Mouse (Mus musculus) T-helper 1 cell (primary cell): Measurements from ENCODE around the gene Hmox2.

ENCODE experiments used
- in situ Hi-C: fragments of 300-600 bp; cut with MboI, MseI; formaldehyde crosslinking; loops from one replicate; pipeline ENCODE4 v1.15.1; 2025; ENCODE audit warnings: high pct_unique_total_duplicates

Hmox2 gene

DNA sequence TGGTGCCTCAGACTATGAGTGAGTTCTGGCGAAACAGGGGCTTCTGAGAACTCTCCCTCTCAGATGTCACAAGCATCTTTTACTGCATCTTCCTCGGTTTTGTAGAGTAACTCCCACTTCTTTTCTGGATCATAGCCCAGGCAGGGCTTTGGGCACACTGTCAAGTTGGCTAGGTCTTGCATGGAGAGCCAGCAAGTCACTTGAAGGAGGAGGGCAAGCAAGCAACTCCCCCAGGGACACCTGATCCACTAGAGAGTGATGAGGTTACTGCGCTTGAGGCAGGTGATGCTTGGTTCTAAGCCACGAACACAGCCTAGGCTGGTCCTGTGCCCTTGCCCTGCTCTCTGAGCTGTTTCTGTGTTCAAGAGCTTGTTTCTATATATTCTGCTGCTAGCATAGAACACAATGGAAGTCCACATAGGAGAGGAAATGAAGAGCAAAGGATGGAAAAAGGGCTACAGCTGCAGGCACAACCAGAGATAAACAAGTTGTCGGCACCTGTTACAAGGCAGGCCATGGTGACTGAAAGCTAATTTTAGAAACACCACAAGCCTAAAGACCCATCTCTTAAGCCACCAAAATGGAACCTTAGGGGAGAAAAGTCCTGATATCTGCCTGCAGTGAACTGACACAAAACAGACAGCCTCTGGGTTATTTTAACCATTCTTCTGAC, 55.5 kb downstream of the Hmox2 start:
- in situ Hi-C loops = loop anchor here (10.0 kb wide), 1 partner anchor 363 kb away; the partner anchor contains the start of gene Sec14l5

DNA sequence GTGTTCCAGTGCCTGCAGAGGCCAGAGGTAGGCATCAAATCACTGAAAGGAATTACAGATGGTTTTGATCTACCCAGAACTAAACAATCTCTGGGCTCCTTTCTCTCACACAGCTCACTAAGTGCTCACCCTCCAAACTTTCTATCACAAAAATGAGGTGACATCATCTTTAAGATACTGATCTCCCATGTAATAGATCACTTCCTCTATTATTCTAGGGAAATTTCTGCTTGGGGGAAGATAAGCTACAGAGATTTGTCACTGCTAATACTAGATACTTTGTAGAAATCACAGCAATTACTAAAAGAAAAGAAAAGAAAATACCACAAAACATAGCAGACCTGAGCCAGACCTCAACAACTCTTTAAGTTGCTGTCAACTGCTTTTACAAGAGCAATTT, 56.4 kb downstream of the Hmox2 start:
- in situ Hi-C loops = loop anchor here (10.0 kb wide), 1 partner anchor 362 kb away; the partner anchor contains the start of gene Sec14l5

GRCm38 (mm10) chr16:4785706-4786105, 59.5 kb downstream of the Hmox2 start:
- in situ Hi-C loops = loop anchor here (5.0 to 10.0 kb wide), 3 partner anchors 97 to 359 kb away; partner anchors contain the start of genes Sec14l5 and Ubald1

DNA sequence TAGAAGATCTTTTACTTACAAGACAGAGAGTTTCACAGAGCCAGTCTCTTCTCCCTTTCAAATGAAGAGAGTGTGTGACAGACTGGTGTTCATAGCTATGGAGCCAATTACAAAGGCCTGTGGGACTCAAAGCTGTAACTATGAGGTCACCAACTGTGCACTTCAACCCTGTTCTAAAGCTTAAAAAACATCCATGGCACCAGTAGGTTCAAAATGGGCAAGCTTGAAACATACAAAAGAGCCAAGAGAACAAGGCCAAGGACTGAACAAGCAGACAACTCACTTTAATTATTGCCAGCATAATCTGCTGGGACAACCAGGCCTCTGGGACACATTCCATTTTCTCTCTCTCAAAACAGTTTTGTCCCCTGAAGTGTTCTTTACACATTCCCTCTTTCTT, 62.0 kb downstream of the Hmox2 start:
- in situ Hi-C loops = loop anchor here (5.0 to 10.0 kb wide), 3 partner anchors 94 to 357 kb away; partner anchors contain the start of genes Sec14l5 and Ubald1

- in situ Hi-C loops = loop anchor here (5.0 to 10.0 kb wide), 3 partner anchors 93 to 355 kb away; partner anchors contain the start of genes Sec14l5 and Ubald1
Measured at GRCm38 (mm10) chr16:4789311-4789768, 63.2 kb downstream of the Hmox2 start.

- in situ Hi-C loops = loop anchor here (5.0 to 10.0 kb wide), 3 partner anchors 92 to 355 kb away; partner anchors contain the start of genes Sec14l5 and Ubald1
Measured at GRCm38 (mm10) chr16:4789810-4790559, 63.8 kb downstream of the Hmox2 start, which contains the start of gene Cdip1. TSS of gene Cdip1 (minus strand) at chr16:4790292.

DNA sequence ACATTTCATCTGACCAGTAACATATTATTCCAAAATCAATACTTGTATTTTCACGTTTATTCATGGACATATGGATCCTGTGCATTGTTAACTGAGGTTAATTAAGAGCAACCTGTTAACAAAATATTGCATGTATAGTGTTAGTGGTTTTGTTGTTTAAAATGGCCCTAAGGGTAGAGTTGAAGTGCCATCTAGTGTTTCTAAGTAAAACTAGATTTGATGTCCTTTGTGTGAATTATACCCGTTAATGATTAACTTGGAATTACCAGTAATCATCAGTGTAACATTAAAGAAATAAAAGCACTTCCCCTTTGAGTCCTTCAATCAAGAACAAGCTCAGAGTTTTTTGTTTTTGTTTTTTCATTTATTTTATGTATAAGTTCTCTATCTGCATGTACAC, 65.2 kb downstream of the Hmox2 start:
- in situ Hi-C loops = no loop called here

- in situ Hi-C loops = no loop called here
Measured at GRCm38 (mm10) chr16:4796631-4797030, 70.5 kb downstream of the Hmox2 start.
